Mouse (Mus musculus) limb, embryonic 11.5 days (tissue): ENCODE results near the gene Ate1. TPM values are rescaled to one million over a fixed set of nuclear protein-coding genes. Genes with fewer than 3 reads are reported as not detected.
"Not testable (repeated sequence)": the region's sequence is repeated elsewhere in the genome, so short reads cannot be mapped to it uniquely, and the experiment has no call there.

ENCODE experiments used
- ATAC-seq: fragments of 200-750 bp; cut with Nextera tagmentation; 2 replicates; pipeline ENCODE4 v1.8.0; 2017; ENCODE audit warnings: low read depth; ENCODE audit not compliant: insufficient number of reproducible peaks, low FRiP score, low TSS enrichment
- DNase-seq: peaks from one replicate; pipeline ENCODE4 v3.0.0-alpha.2; 2015; ENCODE audit warnings: low spot score
- H3K27ac ChIP-seq: fragments of 300-500 bp; sonication (generic); replicated peaks from 2 replicates; pipeline ENCODE4 v1.5.1; 2014; ENCODE audit warnings: low read depth, mild to moderate bottlenecking, low read length
- H3K27me3 ChIP-seq: fragments of 300-500 bp; sonication (generic); 2 replicates; pipeline ENCODE4 v1.6.1; 2014; ENCODE audit warnings: mild to moderate bottlenecking, low read length, mixed read lengths; ENCODE audit not compliant: control insufficient read depth, insufficient read depth
- H3K36me3 ChIP-seq: fragments of 300-500 bp; sonication (generic); 2 replicates; pipeline ENCODE4 v1.6.1; 2014; ENCODE audit warnings: mild to moderate bottlenecking, low read length, moderate library complexity, mixed read lengths; ENCODE audit not compliant: control insufficient read depth, insufficient read depth
- H3K4me1 ChIP-seq: fragments of 300-500 bp; sonication (generic); 2 replicates; pipeline ENCODE4 v1.6.1; 2014; ENCODE audit warnings: low read length, mixed read lengths; ENCODE audit not compliant: control insufficient read depth, insufficient read depth
- H3K4me2 ChIP-seq: fragments of 300-500 bp; sonication (generic); 2 replicates; pipeline ENCODE4 v1.6.1; 2014; ENCODE audit warnings: low read depth, mild to moderate bottlenecking, moderate library complexity; ENCODE audit not compliant: severe bottlenecking
- H3K4me3 ChIP-seq: fragments of 300-500 bp; sonication (generic); 2 replicates; pipeline ENCODE4 v1.5.1; 2014; ENCODE audit warnings: low read depth, low read length
- H3K9ac ChIP-seq: fragments of 300-500 bp; sonication (generic); 2 replicates; pipeline ENCODE4 v1.6.1; 2014; ENCODE audit warnings: mild to moderate bottlenecking, low read length
- H3K9me3 ChIP-seq: fragments of 300-500 bp; sonication (generic); 2 replicates; pipeline ENCODE4 v1.6.1; 2016; ENCODE audit warnings: low read length; ENCODE audit not compliant: control insufficient read depth
- WGBS: fragments of 180-500 bp; shearing (Covaris S2); extraction: QIAGEN DNeasy Blood & Tissue Kit; methylation state at CpG from one replicate; pipeline ENCODE4 v1.1.7; 2014; 5-methylcytosine and 5-hydroxymethylcytosine counted together
- polyA plus RNA-seq: library from polyadenylated mRNA; unstranded; fragments of >200 nt; fragmentation: Nextera tagmentation; extraction: Ambion mirVana; gene quantifications from 2 replicates; pipeline ENCODE4 v1.2.1, GENCODE M21; 2014

Gene Ate1
- polyA plus RNA-seq, 1 experiment from 2014 or later = 38.3 TPM

DNA sequence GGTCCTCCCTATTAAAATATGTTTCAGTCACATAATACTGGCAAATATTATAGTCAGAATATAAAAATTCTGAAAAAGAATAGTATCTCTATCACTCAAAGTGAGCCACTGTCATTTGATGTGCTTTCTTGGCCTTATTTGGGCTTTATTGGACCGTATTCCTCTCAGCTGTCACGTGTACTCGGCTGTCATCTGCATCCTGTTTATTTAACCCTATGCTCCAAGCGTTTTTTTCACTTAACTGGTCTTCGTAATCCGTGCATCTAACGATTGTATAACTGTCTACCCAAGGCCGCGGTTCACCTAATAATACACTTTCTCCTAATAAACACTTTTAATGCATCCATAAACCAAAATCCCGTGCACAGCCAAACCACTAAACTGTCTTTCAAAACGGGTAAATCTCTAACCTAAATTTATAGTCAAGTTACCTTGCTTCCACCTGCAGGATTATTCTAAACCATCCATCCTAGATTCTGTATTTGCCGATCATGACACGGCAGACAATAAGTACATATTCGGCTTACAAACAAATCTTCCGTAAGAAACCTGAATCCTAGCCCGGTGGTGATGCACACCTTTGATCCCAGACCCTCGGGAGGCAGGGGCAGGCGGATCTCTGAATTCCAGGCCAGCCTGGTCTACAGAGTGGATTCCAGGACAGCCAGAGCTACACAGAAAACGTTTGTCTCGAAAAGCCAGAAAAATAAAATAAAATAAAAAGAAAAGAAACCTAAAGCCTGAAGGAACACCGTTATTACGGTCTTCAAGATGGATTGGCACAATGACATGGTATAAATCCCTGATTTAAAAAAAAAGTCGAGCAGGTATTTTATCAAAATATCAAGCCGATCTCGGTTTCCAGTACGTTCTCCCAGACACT, 1.7 kb downstream of the Ate1 start:
- ATAC-seq (no peak), DNase-seq (no peak)
- peak overlapping the region; percentile 65 for H3K4me2 ChIP-seq
- no peaks in the 10 kb centered on the region for H3K9me3 ChIP-seq
- no peaks in the 10 kb centered on the region for H3K27me3 ChIP-seq
- H3K9ac ChIP-seq = peak overlapping the region; percentile 95
- peaks cover 5% of the 10 kb centered on the region; the same call in 1 of the 2 replicates for H3K4me1 ChIP-seq
- no peaks in the 10 kb centered on the region for H3K36me3 ChIP-seq
- peak overlapping the region; percentile 90 for H3K4me3 ChIP-seq
- 36% methylated on average over 26 of the region's 26 CpGs for WGBS
- H3K27ac ChIP-seq = no peak overlapping the region; the same call in 1 of the 2 replicates

DNA sequence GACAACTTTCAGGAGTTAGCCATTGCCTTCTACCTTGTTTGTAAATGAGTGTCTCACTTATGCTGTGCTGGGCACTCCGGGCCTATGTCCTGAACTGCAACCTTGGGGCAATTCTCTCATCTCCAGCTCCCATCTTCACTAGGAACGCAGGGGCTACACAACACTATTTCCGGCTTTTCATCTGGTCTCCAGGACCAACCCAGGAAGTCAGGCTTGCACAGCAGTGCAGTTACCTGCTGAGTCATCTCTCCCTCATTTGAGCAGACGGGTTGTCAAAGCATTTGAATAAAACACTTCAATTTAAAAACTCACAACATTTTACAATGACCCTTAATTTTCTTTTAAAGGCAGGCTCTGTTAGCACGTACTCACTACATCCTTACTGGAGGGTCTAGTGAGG, 9.9 kb downstream of the Ate1 start:
- Histone ChIP-seq H3K4me2 (no peak overlapping the region), H3K27ac (no peak overlapping the region), H3K36me3 (peaks cover 6% of the 10 kb centered on the region; the same call in 1 of the 2 replicates), H3K9ac (no peak overlapping the region), H3K4me3 (no peak overlapping the region), H3K4me1 (no peaks in the 10 kb centered on the region), H3K27me3 (no peaks in the 10 kb centered on the region), H3K9me3 (no peaks in the 10 kb centered on the region)
- ATAC-seq (no peak), DNase-seq (no peak)
- 95% methylated on average over 5 of the region's 5 CpGs for WGBS

DNA sequence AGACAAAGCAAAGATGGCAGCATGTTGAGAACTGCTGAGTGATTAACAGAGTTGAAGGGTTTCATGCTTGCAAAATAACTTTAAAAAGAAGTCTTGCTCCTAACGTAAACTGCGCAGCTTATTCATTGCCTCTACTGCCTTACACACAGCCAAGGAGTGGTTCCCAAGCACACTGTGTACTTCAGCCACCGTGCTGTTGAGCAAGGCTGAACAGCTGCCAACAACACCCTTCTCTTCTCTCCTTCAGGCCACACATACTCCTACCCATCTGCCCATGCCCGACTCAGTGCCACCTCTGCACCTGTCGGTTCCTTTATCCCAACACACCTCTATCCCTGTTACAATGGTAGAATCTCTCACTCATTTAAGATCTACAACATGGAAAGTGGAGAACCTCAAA, 17.2 kb downstream of the Ate1 start:
- no peak overlapping the region for H3K27ac ChIP-seq
- peaks cover 8% of the 10 kb centered on the region; the same call in 1 of the 2 replicates for H3K36me3 ChIP-seq
- H3K4me3 ChIP-seq = no peak overlapping the region
- no peak for ATAC-seq
- H3K9me3 ChIP-seq = no peaks in the 10 kb centered on the region
- no peaks in the 10 kb centered on the region for H3K4me1 ChIP-seq
- DNase-seq = no peak
- no peaks in the 10 kb centered on the region for H3K27me3 ChIP-seq
- H3K9ac ChIP-seq = no peak overlapping the region
- 92% methylated on average over 5 of the region's 5 CpGs for WGBS
- no peak overlapping the region for H3K4me2 ChIP-seq

DNA sequence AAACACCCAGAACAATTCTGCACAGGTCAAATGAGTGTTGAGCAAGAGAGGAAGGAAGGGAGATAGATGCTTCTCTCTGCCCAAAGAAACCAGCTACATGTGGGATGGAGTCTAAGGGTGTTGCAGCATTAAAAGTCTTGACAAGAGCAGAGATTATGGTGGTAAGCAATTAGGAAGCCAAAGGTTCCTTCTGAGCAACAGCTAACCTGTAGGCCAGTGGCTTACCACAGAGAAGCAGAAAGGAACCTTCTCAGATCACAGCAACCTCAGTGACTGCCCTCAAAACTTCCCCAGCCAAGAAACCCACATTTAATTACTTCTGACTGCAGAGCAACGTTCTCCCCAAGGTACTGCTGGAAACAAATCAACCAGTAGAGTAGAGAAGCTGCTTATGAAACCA, 18.7 kb downstream of the Ate1 start:
- 77% methylated on average over 1 of the region's 1 CpGs for WGBS
- ATAC-seq (no peak), DNase-seq (no peak)
- Histone ChIP-seq H3K4me2 (no peak overlapping the region), H3K36me3 (peaks cover 6% of the 10 kb centered on the region; the same call in 1 of the 2 replicates), H3K4me1 (no peaks in the 10 kb centered on the region), H3K27ac (no peak overlapping the region), H3K27me3 (no peaks in the 10 kb centered on the region), H3K9ac (no peak overlapping the region), H3K9me3 (no peaks in the 10 kb centered on the region), H3K4me3 (no peak overlapping the region)

DNA sequence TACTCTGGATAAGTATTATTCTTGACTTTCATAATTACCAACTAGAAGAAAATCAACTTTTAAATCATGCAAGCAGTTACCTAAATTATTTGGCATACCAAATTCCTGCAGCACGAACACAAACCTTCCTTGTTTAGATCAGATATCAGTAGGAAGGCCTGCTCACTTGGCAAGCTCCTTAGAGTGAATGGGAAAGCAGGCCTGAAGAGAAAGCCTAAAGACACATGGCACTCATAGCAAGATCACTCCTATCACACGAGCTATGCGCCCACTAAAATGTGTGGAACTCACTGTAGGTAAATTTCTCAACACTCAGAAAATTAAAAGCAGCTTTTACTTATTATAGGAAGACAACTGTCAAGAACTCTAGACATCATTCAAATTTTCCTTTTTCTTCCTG, 26.8 kb downstream of the Ate1 start:
- no peaks in the 10 kb centered on the region for H3K36me3 ChIP-seq
- no peaks in the 10 kb centered on the region for H3K27me3 ChIP-seq
- no peak overlapping the region for H3K4me3 ChIP-seq
- WGBS = 88% methylated on average over 3 of the region's 3 CpGs
- no peaks in the 10 kb centered on the region for H3K4me1 ChIP-seq
- no peak overlapping the region for H3K4me2 ChIP-seq
- H3K9me3 ChIP-seq = no peaks in the 10 kb centered on the region
- DNase-seq = no peak
- no peak overlapping the region for H3K27ac ChIP-seq
- ATAC-seq = no peak
- no peak overlapping the region for H3K9ac ChIP-seq

DNA sequence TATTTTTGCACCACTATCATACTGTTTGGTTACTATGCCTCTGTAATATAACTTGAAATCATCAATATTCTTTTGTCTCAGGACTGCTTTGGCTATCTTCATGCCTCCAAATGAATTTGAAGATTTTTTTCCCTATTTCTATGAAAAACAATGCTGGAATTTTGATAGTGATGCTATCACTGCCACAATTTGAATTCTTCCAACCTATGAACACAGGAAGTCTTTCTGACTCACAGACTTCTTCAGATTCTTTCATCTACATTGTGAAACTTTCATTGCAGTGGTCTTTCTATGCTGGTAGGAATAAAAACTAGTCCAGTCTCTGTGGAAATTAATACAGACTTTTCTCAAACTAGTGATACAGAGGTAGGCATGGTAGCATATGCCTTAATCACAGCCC, 28.1 kb downstream of the Ate1 start:
- ATAC-seq (no peak), DNase-seq (no peak)
- Histone ChIP-seq H3K27me3 (no peaks in the 10 kb centered on the region), H3K36me3 (no peaks in the 10 kb centered on the region), H3K27ac (no peak overlapping the region), H3K4me2 (no peak overlapping the region), H3K4me3 (no peak overlapping the region), H3K9me3 (no peaks in the 10 kb centered on the region), H3K9ac (no peak overlapping the region), H3K4me1 (no peaks in the 10 kb centered on the region)

DNA sequence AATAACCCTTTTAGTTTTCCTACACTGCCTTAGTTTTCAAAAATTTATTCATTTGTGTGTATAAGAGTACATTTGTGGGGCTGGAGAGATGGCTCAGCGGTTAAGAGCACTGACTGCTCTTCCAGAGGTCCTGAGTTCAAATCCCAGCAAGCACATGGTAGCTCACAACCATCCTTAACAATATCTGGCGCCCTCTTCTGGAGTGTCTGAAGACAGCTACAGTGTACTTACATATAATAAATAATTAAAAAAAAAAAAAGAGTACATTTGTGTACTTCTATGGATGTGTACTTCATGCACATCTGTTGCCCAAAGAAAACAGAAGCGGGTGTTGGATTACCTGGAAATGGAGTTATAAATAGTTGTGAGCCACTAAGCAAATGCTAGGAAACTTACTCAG, 41.2 kb downstream of the Ate1 start:
- not testable (repeated sequence) for H3K9me3 ChIP-seq
- WGBS = 86% methylated on average over 3 of the region's 3 CpGs

DNA sequence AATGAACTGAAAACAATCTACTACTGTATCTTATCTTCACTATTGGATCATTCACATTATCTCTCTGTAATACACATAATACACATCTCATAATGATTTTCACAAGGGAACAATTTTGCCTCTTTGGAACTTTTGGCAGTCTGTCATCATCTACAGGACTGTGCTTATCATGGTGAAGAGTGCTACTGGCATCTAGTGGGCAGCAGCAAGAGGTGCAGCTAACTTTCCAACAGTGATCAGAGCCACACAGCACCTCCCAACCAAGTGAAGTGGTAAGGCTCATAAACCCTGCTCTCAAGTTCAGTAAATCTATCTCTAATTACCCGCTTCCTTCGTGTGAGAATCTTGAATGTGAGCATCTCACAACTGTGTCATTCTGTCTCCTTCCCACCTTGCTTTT, 44.2 kb downstream of the Ate1 start:
- Histone ChIP-seq H3K9me3 (no peaks in the 10 kb centered on the region), H3K36me3 (no peaks in the 10 kb centered on the region; the same call in 1 of the 2 replicates), H3K27ac (no peak overlapping the region), H3K27me3 (no peaks in the 10 kb centered on the region), H3K4me1 (no peaks in the 10 kb centered on the region), H3K4me2 (no peak overlapping the region), H3K9ac (no peak overlapping the region), H3K4me3 (no peak overlapping the region)
- 27% methylated on average over 2 of the region's 2 CpGs for WGBS
- DNase-seq (peak; percentile 64), ATAC-seq (peak; percentile 73; the same call in 1 of the 2 replicates)

More for the DNA sequence above, 41.2 kb downstream of the Ate1 start:
- H3K27ac ChIP-seq, ATAC-seq, DNase-seq, H3K27me3 ChIP-seq, H3K4me1 ChIP-seq, H3K9ac ChIP-seq, H3K36me3 ChIP-seq, H3K4me3 ChIP-seq, H3K4me2 ChIP-seq: not testable (repeated sequence)
